Comparison of ENCODE assay signal across 9 mouse cellular contexts in the genomic region with DNA sequence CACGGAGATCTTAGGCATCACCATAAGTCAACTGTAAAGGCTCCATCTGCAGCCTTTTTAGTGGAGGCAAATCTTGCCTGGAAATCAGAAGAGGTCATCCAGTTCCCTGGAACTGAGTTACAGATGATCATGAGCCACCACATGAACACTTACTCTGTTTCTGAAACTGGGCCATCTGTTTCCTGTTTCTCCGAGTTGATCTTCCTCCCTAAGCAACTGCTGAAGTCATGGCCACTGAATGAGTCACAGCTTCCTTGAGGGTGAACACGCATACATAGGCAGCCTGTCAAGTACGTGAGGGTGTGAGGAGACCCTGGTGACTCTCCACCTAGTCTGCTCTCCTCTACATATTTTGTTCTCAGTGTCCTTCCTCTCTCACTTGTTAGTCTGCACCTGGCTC. TPM values are rescaled to one million over a fixed set of nuclear protein-coding genes. Genes with fewer than 3 reads are reported as not detected.
DNase-seq lines count a peak whose midpoint lies in the region; ATAC-seq and TF ChIP-seq lines count a peak whose summit lies in the region.
"Had no signal": no experiment of that assay in that cellular context is flagged by ENCODE, and none has a peak within 500 bp of the region (broad histone marks: within the 10 kb centered on the region; RNA-seq: fewer than 3 reads in every experiment).

No protein-coding gene starts in this region.

- ATAC-seq in intestine, embryonic 14.5 days (replicated peaks; ENCODE audit: low FRiP score, low TSS enrichment, low read depth), result no peak
- ATAC-seq in limb, embryonic 15.5 days (ENCODE audit: insufficient number of reproducible peaks, low FRiP score, low TSS enrichment, low read depth), result peak; percentile 67; the same call in 1 of the 2 replicates
- ATAC-seq in neutrophil, adult 5-6 weeks (ENCODE audit: extremely low read depth, insufficient number of reproducible peaks, low FRiP score, poor library complexity, severe bottlenecking), result peak; percentile 88
- ATAC-seq in midbrain, embryonic 15.5 days (replicated peaks), result no peak

- no peak for TF ChIP-seq EP300 in MEL (IDR thresholded peaks at IDR 0.05; ENCODE audit: low read depth in 1 of 2, low read length in 2 of 2)

- no peak for TF ChIP-seq POLR2A in MEL (IDR thresholded peaks at IDR 0.05; ENCODE audit: control insufficient read depth in 1 of 2, insufficient read depth in 1 of 2, low read depth in 1 of 2, low read length in 2 of 2, poor library complexity in 1 of 2)

- H3K79me2 ChIP-seq in MEL (ENCODE audit: control insufficient read depth, insufficient read depth, low read length, poor library complexity), result no peaks in the 10 kb centered on the region

- 46% methylated on average over 4 of the region's 4 CpGs for WGBS in intestine, embryonic 14.5 days
- 42% methylated on average over 4 of the region's 4 CpGs for WGBS in limb, embryonic 15.5 days
- WGBS in midbrain, embryonic 15.5 days, result 87% methylated on average over 4 of the region's 4 CpGs

- H3K27ac ChIP-seq in MEL (ENCODE audit: control insufficient read depth, low read depth, low read length), result no peak overlapping the region
- H3K27ac ChIP-seq in intestine, embryonic 14.5 days (ENCODE audit: low read depth), result 0 out of 2 replicates have a peak overlapping the region, but pooled peaks have one; percentile 22
- no peak overlapping the region; the same call in 1 of the 2 replicates for H3K27ac ChIP-seq in limb, embryonic 15.5 days
- H3K27ac ChIP-seq in midbrain, embryonic 15.5 days, result no peak overlapping the region
- H3K27ac ChIP-seq: embryonic facial prominence, embryonic 13.5 days had no signal

- no peaks in the 10 kb centered on the region for H3K27me3 ChIP-seq in MEL (ENCODE audit: control insufficient read depth in 1 of 2, insufficient read depth in 2 of 2, low read length in 2 of 2)
- no peaks in the 10 kb centered on the region for H3K27me3 ChIP-seq in intestine, embryonic 14.5 days (replicated peaks; ENCODE audit: control insufficient read depth, insufficient read depth, low read length)
- H3K27me3 ChIP-seq in limb, embryonic 15.5 days, result no peaks in the 10 kb centered on the region
- H3K27me3 ChIP-seq in midbrain, embryonic 15.5 days (replicated peaks), result no peaks in the 10 kb centered on the region
- H3K27me3 ChIP-seq: embryonic facial prominence, embryonic 13.5 days had no signal

- no peaks in the 10 kb centered on the region for H3K9me3 ChIP-seq in MEL (replicated peaks; ENCODE audit: insufficient read depth, low read length)
- H3K9me3 ChIP-seq in intestine, embryonic 14.5 days (ENCODE audit: control insufficient read depth, low read length), result no peaks in the 10 kb centered on the region
- H3K9me3 ChIP-seq in limb, embryonic 15.5 days, result no peaks in the 10 kb centered on the region
- no peaks in the 10 kb centered on the region for H3K9me3 ChIP-seq in midbrain, embryonic 15.5 days
- H3K9me3 ChIP-seq: embryonic facial prominence, embryonic 13.5 days had no signal

- TF ChIP-seq CTCF in MEL (IDR thresholded peaks at IDR 0.05 in 2 of 3, conservative IDR thresholded peaks at IDR 0.05 in 1 of 3; ENCODE audit: control insufficient read depth in 1 of 3, insufficient read depth in 1 of 3, low read depth in 2 of 3, low read length in 3 of 3, poor library complexity in 1 of 3, severe bottlenecking in 1 of 3), result no peak

- TF ChIP-seq RAD21 in MEL (IDR thresholded peaks at IDR 0.05; ENCODE audit: low read depth, low read length), result no peak

- H3K9ac ChIP-seq in MEL (ENCODE audit: control insufficient read depth, low read depth, low read length, poor library complexity, severe bottlenecking), result no peak overlapping the region
- no peak overlapping the region for H3K9ac ChIP-seq in intestine, embryonic 14.5 days (ENCODE audit: low read length)
- H3K9ac ChIP-seq in limb, embryonic 15.5 days, result no peak overlapping the region
- no peak overlapping the region for H3K9ac ChIP-seq in midbrain, embryonic 15.5 days
- H3K9ac ChIP-seq: embryonic facial prominence, embryonic 13.5 days had no signal

- peaks cover 0 to 3% of the 10 kb centered on the region in 2 experiments; a peak in 1 of 4 replicates for H3K36me3 ChIP-seq in MEL (ENCODE audit: control insufficient read depth in 1 of 2, insufficient read depth in 2 of 2, low read length in 2 of 2)
- no peaks in the 10 kb centered on the region for H3K36me3 ChIP-seq in intestine, embryonic 14.5 days (ENCODE audit: control insufficient read depth, insufficient read depth, low read length)
- H3K36me3 ChIP-seq in limb, embryonic 15.5 days, result no peaks in the 10 kb centered on the region
- no peaks in the 10 kb centered on the region for H3K36me3 ChIP-seq in midbrain, embryonic 15.5 days (replicated peaks)
- H3K36me3 ChIP-seq: embryonic facial prominence, embryonic 13.5 days had no signal

- 0 out of 4 replicates have a peak, but pooled peaks cover 0 to 2% of the 10 kb centered on the region in 2 experiments for H3K4me1 ChIP-seq in MEL (ENCODE audit: control insufficient read depth in 1 of 2, insufficient read depth in 2 of 2, low read length in 2 of 2)
- H3K4me1 ChIP-seq in intestine, embryonic 14.5 days (replicated peaks; ENCODE audit: control insufficient read depth, insufficient read depth, low read length), result no peaks in the 10 kb centered on the region; the same call in 1 of the 2 replicates
- H3K4me1 ChIP-seq in limb, embryonic 15.5 days, result no peaks in the 10 kb centered on the region
- H3K4me1 ChIP-seq in midbrain, embryonic 15.5 days, result no peaks in the 10 kb centered on the region
- H3K4me1 ChIP-seq: embryonic facial prominence, embryonic 13.5 days had no signal

- no peak overlapping the region for H3K4me3 ChIP-seq in MEL (ENCODE audit: control insufficient read depth in 1 of 2, insufficient read depth in 1 of 2, low read depth in 2 of 2, low read length in 2 of 2)
- H3K4me3 ChIP-seq in intestine, embryonic 14.5 days (ENCODE audit: low read depth, low read length), result no peak overlapping the region
- no peak overlapping the region for H3K4me3 ChIP-seq in limb, embryonic 15.5 days
- H3K4me3 ChIP-seq in midbrain, embryonic 15.5 days, result no peak overlapping the region
- H3K4me3 ChIP-seq: embryonic facial prominence, embryonic 13.5 days had no signal

- H3K4me2 ChIP-seq in intestine, embryonic 14.5 days (ENCODE audit: low read length), result no peak overlapping the region
- no peak overlapping the region for H3K4me2 ChIP-seq in limb, embryonic 15.5 days
- H3K4me2 ChIP-seq in midbrain, embryonic 15.5 days, result no peak overlapping the region
- H3K4me2 ChIP-seq: embryonic facial prominence, embryonic 13.5 days had no signal

- DNase-seq in 416B (ENCODE audit: low read depth) (peak; percentile 99), MEL (ENCODE audit: low read depth, low spot score) (peak; percentile 59)
- DNase-seq in gastrocnemius, adult 18-20 months (ENCODE audit: low spot score), result peak; percentile 54
- DNase-seq in intestine, embryonic 14.5 days (ENCODE audit: low spot score), result no peak
- DNase-seq in cerebellum, postnatal 25 days, result no peak

TF ChIP-seq in MEL, 35 proteins besides CTCF, POLR2A, EP300 and RAD21:
- TF ChIP-seq CHD1 (IDR thresholded peaks at IDR 0.05; ENCODE audit: low read depth, low read length), result no peak
- no peak for TF ChIP-seq USF1 (IDR thresholded peaks at IDR 0.05; ENCODE audit: low read depth, low read length)
- TF ChIP-seq ZKSCAN1 (IDR thresholded peaks at IDR 0.05; ENCODE audit: low read depth, low read length), result no peak
- TF ChIP-seq MAX (IDR thresholded peaks at IDR 0.05; ENCODE audit: low read length), result no peak
- TF ChIP-seq ETS1 (IDR thresholded peaks at IDR 0.05; ENCODE audit: low read depth, low read length), result peak; percentile 62
- no peak for TF ChIP-seq HCFC1 (IDR thresholded peaks at IDR 0.05; ENCODE audit: low read depth, low read length)
- TF ChIP-seq JUND (IDR thresholded peaks at IDR 0.05; ENCODE audit: low read depth, low read length), result 0 out of 2 replicates have a peak, but pooled peaks have one; percentile 13
- no peak for TF ChIP-seq MAZ (IDR thresholded peaks at IDR 0.05; ENCODE audit: low read depth, low read length)
- no peak for TF ChIP-seq USF2 (IDR thresholded peaks at IDR 0.05; ENCODE audit: borderline replicate concordance in 1 of 2, insufficient read depth in 1 of 2, low read depth in 1 of 2, low read length in 2 of 2)
- no peak for TF ChIP-seq NELFE (IDR thresholded peaks at IDR 0.05; ENCODE audit: low read depth, low read length)
- TF ChIP-seq MEF2A (IDR thresholded peaks at IDR 0.05; ENCODE audit: extremely low read depth, insufficient replicate concordance, low read depth, low read length, poor library complexity, severe bottlenecking), result no peak
- no peak for TF ChIP-seq MXI1 (IDR thresholded peaks at IDR 0.05; ENCODE audit: low read depth, low read length)
- TF ChIP-seq KAT2A (conservative IDR thresholded peaks at IDR 0.05; ENCODE audit: low read depth, low read length), result no peak
- TF ChIP-seq MYB (IDR thresholded peaks at IDR 0.05; ENCODE audit: low read depth, low read length), result no peak
- TF ChIP-seq E2F4 (IDR thresholded peaks at IDR 0.05; ENCODE audit: borderline replicate concordance, low read depth, low read length), result no peak

RNA-seq across cellular contexts. Expression of gene Man1a, which starts 41.4 kb away (rescaled TPM):
- 5.3 and 7.3 TPM in 2 replicates for total RNA-seq in MEL (2012; rRNA removed)
- 1 to 10 TPM in 1 of 2 experiments, not detected in 1; 5.8 TPM for polyA plus RNA-seq in MEL (2012; ENCODE audit: insufficient read depth in 1 of 2, insufficient read length in 2 of 2, low read depth in 1 of 2, low replicate concordance in 2 of 2, missing spikeins in 1 of 2)
- 1 to 10 TPM; 7.1 to 8.9 TPM for total RNA-seq in gastrocnemius, adult 18-20 months (2021)
- polyA plus RNA-seq in intestine, embryonic 14.5 days (2014; fragmentation: Nextera tagmentation; extraction: Ambion mirVana), result 9.6 and 12.6 TPM in 2 replicates
- 8.8 and 9.1 TPM in 2 replicates for polyA plus RNA-seq in limb, embryonic 15.5 days (2015; fragmentation: Nextera tagmentation; extraction: Ambion mirVana)
- total RNA-seq in neutrophil, adult 5-6 weeks (2017), result 271 and 280 TPM in 2 replicates
- polyA plus RNA-seq in midbrain, embryonic 15.5 days (2015; fragmentation: Nextera tagmentation; extraction: Ambion mirVana), result 5.0 and 5.3 TPM in 2 replicates

Comparison
In these comparisons a context has a peak if more than half of its experiments do, and no peak if none do; other contexts are left out.
1. DNase-seq: peak in 416B (single experiment), MEL (single experiment) and gastrocnemius, adult 18-20 months (single experiment); none in intestine, embryonic 14.5 days (single experiment) and cerebellum, postnatal 25 days (0 of 2).
2. ATAC-seq: peak in limb, embryonic 15.5 days (single experiment) and neutrophil, adult 5-6 weeks (single experiment); none in intestine, embryonic 14.5 days (single experiment) and midbrain, embryonic 15.5 days (single experiment).